Mouse (Mus musculus) kidney, embryonic 15.5 days (tissue): ENCODE measurements around the gene Lsm7. TPM values are rescaled to one million over a fixed set of nuclear protein-coding genes. Genes with fewer than 3 reads are reported as not detected.

ENCODE experiments used
- ATAC-seq: fragments of 200-750 bp; cut with Nextera tagmentation; replicated peaks from 2 replicates; pipeline ENCODE4 v1.8.0; 2017; ENCODE audit warnings: moderate TSS enrichment; ENCODE audit not compliant: low FRiP score
- H3K27ac ChIP-seq: fragments of 300-500 bp; sonication (generic); 2 replicates; pipeline ENCODE4 v1.5.1; 2015; ENCODE audit warnings: mild to moderate bottlenecking, inconsistent platforms
- H3K27me3 ChIP-seq: fragments of 300-500 bp; sonication (generic); 2 replicates; pipeline ENCODE4 v1.6.1; 2015; ENCODE audit warnings: inconsistent platforms
- H3K36me3 ChIP-seq: fragments of 300-500 bp; sonication (generic); 2 replicates; pipeline ENCODE4 v1.6.1; 2015; ENCODE audit warnings: inconsistent platforms
- H3K4me1 ChIP-seq: fragments of 300-500 bp; sonication (generic); 2 replicates; pipeline ENCODE4 v1.6.1; 2015; ENCODE audit warnings: inconsistent platforms
- H3K4me2 ChIP-seq: fragments of 300-500 bp; sonication (generic); 2 replicates; pipeline ENCODE4 v1.6.1; 2015; ENCODE audit warnings: moderate library complexity, mild to moderate bottlenecking, inconsistent platforms
- H3K4me3 ChIP-seq: fragments of 300-500 bp; sonication (generic); replicated peaks from 2 replicates; pipeline ENCODE4 v1.5.1; 2015; ENCODE audit warnings: mild to moderate bottlenecking, inconsistent platforms
- H3K9ac ChIP-seq: fragments of 300-500 bp; sonication (generic); 2 replicates; pipeline ENCODE4 v1.6.1; 2015; ENCODE audit warnings: mild to moderate bottlenecking, inconsistent platforms
- H3K9me3 ChIP-seq: fragments of 300-500 bp; sonication (generic); replicated peaks from 2 replicates; pipeline ENCODE4 v1.6.1; 2016; ENCODE audit warnings: inconsistent platforms
- WGBS: fragments of 180-500 bp; shearing (Covaris S2); methylation state at CpG from one replicate; pipeline ENCODE4 v1.1.7; 2015; ENCODE audit warnings: mixed read lengths; 5-methylcytosine and 5-hydroxymethylcytosine counted together
- polyA plus RNA-seq: library from polyadenylated mRNA; unstranded; fragments of >200 nt; fragmentation: Nextera tagmentation; extraction: Ambion mirVana; gene quantifications from 2 replicates; pipeline ENCODE4 v1.2.1, GENCODE M21; 2015

Lsm7 gene
- polyA plus RNA-seq, 1 experiment from 2014 or later: 303 TPM

- Histone ChIP-seq H3K4me2 (peak within 1 kb of the TSS; percentile 88), H3K4me3 (peak within 1 kb of the TSS; percentile 48), H3K9me3 (no peaks in the 10 kb centered on the region), H3K27ac (no peak within 1 kb of the TSS), H3K4me1 (peaks cover 21% of the 10 kb centered on the region), H3K36me3 (no peaks in the 10 kb centered on the region), H3K9ac (peak within 1 kb of the TSS; percentile 44), H3K27me3 (peaks cover 57% of the 10 kb centered on the region)
- WGBS: 3% methylated on average over 50 of the region's 51 CpGs
- no peak for ATAC-seq
These were observed 11.0 kb downstream of the Lsm7 start, which contains the start of gene Lingo3 for GRCm38 (mm10) chr10:80843931-80844547. Lingo3 (minus strand) TSS chr10:80844039.

- WGBS: 9% methylated on average over 32 of the region's 32 CpGs
- no peaks in the 10 kb centered on the region for H3K9me3 ChIP-seq
- no peak overlapping the region for H3K27ac ChIP-seq
- peak overlapping the region; percentile 44 for H3K9ac ChIP-seq
- 0 out of 2 replicates have a peak, but pooled peaks have one; percentile 7 for ATAC-seq
- H3K36me3 ChIP-seq: no peaks in the 10 kb centered on the region
- peak overlapping the region; percentile 48 for H3K4me3 ChIP-seq
- H3K27me3 ChIP-seq: peaks cover 61% of the 10 kb centered on the region
- H3K4me1 ChIP-seq: peaks cover 17% of the 10 kb centered on the region
- peak overlapping the region; percentile 88 for H3K4me2 ChIP-seq
These were observed 11.7 kb downstream of the Lsm7 start for GRCm38 (mm10) chr10:80843087-80843930.

- Histone ChIP-seq H3K9ac (no peak overlapping the region), H3K9me3 (no peaks in the 10 kb centered on the region), H3K36me3 (no peaks in the 10 kb centered on the region), H3K4me1 (peaks cover 20% of the 10 kb centered on the region), H3K27me3 (peaks cover 70% of the 10 kb centered on the region), H3K4me3 (no peak overlapping the region), H3K4me2 (no peak overlapping the region), H3K27ac (no peak overlapping the region)
- WGBS: 81% methylated on average over 15 of the region's 15 CpGs
- no peak for ATAC-seq
These were observed 12.7 kb downstream of the Lsm7 start for GRCm38 (mm10) chr10:80842334-80842733.

- no peak overlapping the region for H3K4me2 ChIP-seq
- no peaks in the 10 kb centered on the region for H3K36me3 ChIP-seq
- H3K27ac ChIP-seq: no peak overlapping the region
- H3K27me3 ChIP-seq: peaks cover 76% of the 10 kb centered on the region
- WGBS: 78% methylated on average over 2 of the region's 2 CpGs
- peaks cover 24% of the 10 kb centered on the region for H3K4me1 ChIP-seq
- no peaks in the 10 kb centered on the region for H3K9me3 ChIP-seq
- no peak overlapping the region for H3K9ac ChIP-seq
- H3K4me3 ChIP-seq: no peak overlapping the region
- ATAC-seq: no peak
These were observed 13.3 kb downstream of the Lsm7 start for GRCm38 (mm10) chr10:80841685-80842084.

GRCm38 (mm10) chr10:80839848-80840247 is 15.2 kb downstream of the Lsm7 start:
- 60% methylated on average over 6 of the region's 6 CpGs for WGBS
- Histone ChIP-seq H3K9ac (no peak overlapping the region), H3K9me3 (no peaks in the 10 kb centered on the region), H3K4me3 (no peak overlapping the region), H3K27me3 (peaks cover 83% of the 10 kb centered on the region), H3K36me3 (no peaks in the 10 kb centered on the region), H3K4me2 (no peak overlapping the region), H3K27ac (no peak overlapping the region), H3K4me1 (peaks cover 32% of the 10 kb centered on the region)
- ATAC-seq: no peak

- Histone ChIP-seq H3K36me3 (no peaks in the 10 kb centered on the region), H3K9me3 (0 out of 2 replicates have a peak, but pooled peaks cover 4% of the 10 kb centered on the region), H3K4me1 (peaks cover 23% of the 10 kb centered on the region), H3K9ac (no peak overlapping the region), H3K27me3 (peaks cover 83% of the 10 kb centered on the region), H3K4me2 (no peak overlapping the region), H3K27ac (no peak overlapping the region), H3K4me3 (no peak overlapping the region)
- WGBS: 66% methylated on average over 2 of the region's 2 CpGs
- no peak for ATAC-seq
These were observed 16.6 kb downstream of the Lsm7 start for GRCm38 (mm10) chr10:80838346-80838912.

- peaks cover 18% of the 10 kb centered on the region; the same call in 1 of the 2 replicates for H3K4me1 ChIP-seq
- no peak overlapping the region for H3K9ac ChIP-seq
- H3K36me3 ChIP-seq: no peaks in the 10 kb centered on the region
- 0 out of 2 replicates have a peak, but pooled peaks cover 4% of the 10 kb centered on the region for H3K9me3 ChIP-seq
- no peak overlapping the region for H3K4me2 ChIP-seq
- no peak overlapping the region for H3K27ac ChIP-seq
- 13% methylated on average over 2 of the region's 2 CpGs for WGBS
- ATAC-seq: no peak
- peaks cover 82% of the 10 kb centered on the region for H3K27me3 ChIP-seq
- no peak overlapping the region for H3K4me3 ChIP-seq
These were observed 17.2 kb downstream of the Lsm7 start for GRCm38 (mm10) chr10:80837827-80838226.

- peaks cover 18% of the 10 kb centered on the region; the same call in 1 of the 2 replicates for H3K4me1 ChIP-seq
- no peak overlapping the region for H3K9ac ChIP-seq
- H3K27me3 ChIP-seq: peaks cover 73% of the 10 kb centered on the region
- ATAC-seq: no peak
- WGBS: 49% methylated on average over 7 of the region's 7 CpGs
- H3K4me2 ChIP-seq: no peak overlapping the region
- H3K27ac ChIP-seq: no peak overlapping the region
- H3K36me3 ChIP-seq: no peaks in the 10 kb centered on the region
- no peak overlapping the region for H3K4me3 ChIP-seq
- 0 out of 2 replicates have a peak, but pooled peaks cover 4% of the 10 kb centered on the region for H3K9me3 ChIP-seq
These were observed 18.0 kb downstream of the Lsm7 start for GRCm38 (mm10) chr10:80836949-80837379.

- Histone ChIP-seq H3K4me3 (no peak overlapping the region), H3K9ac (no peak overlapping the region), H3K4me2 (no peak overlapping the region), H3K27ac (no peak overlapping the region), H3K27me3 (peaks cover 61% of the 10 kb centered on the region), H3K4me1 (peaks cover 27% of the 10 kb centered on the region), H3K9me3 (0 out of 2 replicates have a peak, but pooled peaks cover 4% of the 10 kb centered on the region), H3K36me3 (peaks cover 3% of the 10 kb centered on the region)
- 58% methylated on average over 30 of the region's 30 CpGs for WGBS
- no peak for ATAC-seq
These were observed 19.4 kb downstream of the Lsm7 start for GRCm38 (mm10) chr10:80835617-80836016.

GRCm38 (mm10) chr10:80832818-80833217 is 22.2 kb downstream of the Lsm7 start:
- H3K4me1 ChIP-seq: peaks cover 51% of the 10 kb centered on the region
- H3K27ac ChIP-seq: no peak overlapping the region
- H3K36me3 ChIP-seq: peaks cover 25% of the 10 kb centered on the region
- H3K27me3 ChIP-seq: peaks cover 48% of the 10 kb centered on the region
- no peak overlapping the region for H3K4me2 ChIP-seq
- H3K4me3 ChIP-seq: no peak overlapping the region
- H3K9me3 ChIP-seq: 0 out of 2 replicates have a peak, but pooled peaks cover 4% of the 10 kb centered on the region
- no peak overlapping the region for H3K9ac ChIP-seq
- ATAC-seq: no peak
- 77% methylated on average over 7 of the region's 7 CpGs for WGBS

GRCm38 (mm10) chr10:80831136-80831535 is 23.9 kb downstream of the Lsm7 start:
- peak overlapping the region; percentile 66 for H3K27ac ChIP-seq
- H3K4me2 ChIP-seq: peak overlapping the region; percentile 4; the same call in 1 of the 2 replicates
- ATAC-seq: 0 out of 2 replicates have a peak, but pooled peaks have one; percentile 3

More at GRCm38 (mm10) chr10:80831136-80831535, 23.9 kb downstream of the Lsm7 start:
- peak overlapping the region; percentile 10; the same call in 1 of the 2 replicates for H3K4me3 ChIP-seq
- peaks cover 49% of the 10 kb centered on the region for H3K4me1 ChIP-seq
- WGBS: 1% methylated on average over 9 of the region's 9 CpGs
- H3K27me3 ChIP-seq: peaks cover 31% of the 10 kb centered on the region
- H3K9ac ChIP-seq: no peak overlapping the region
- peaks cover 25% of the 10 kb centered on the region for H3K36me3 ChIP-seq
- H3K9me3 ChIP-seq: 0 out of 2 replicates have a peak, but pooled peaks cover 4% of the 10 kb centered on the region
